Mouse (Mus musculus) myocyte (in vitro differentiated cells): Measurements from ENCODE around the gene Rnf225.

Experiments used
- E2F4 ChIP-seq: IDR thresholded peaks from one replicate; pipeline ENCODE4 v1.6.1; 2011; ENCODE audit warnings: mild to moderate bottlenecking, control low read depth, moderate library complexity; ENCODE audit not compliant: insufficient read depth
- MAX ChIP-seq: IDR thresholded peaks from one replicate; pipeline ENCODE4 v1.6.1; 2011; ENCODE audit warnings: low read depth, mild to moderate bottlenecking, control low read depth
- MYOG ChIP-seq, 3 experiments: IDR thresholded peaks; one replicate each; pipeline ENCODE4 v1.6.1; 2011; ENCODE audit warnings: control low read depth in 2 of 3, low read depth in 2 of 3, mild to moderate bottlenecking in 2 of 3; ENCODE audit not compliant: insufficient read length in 2 of 3, control insufficient read depth in 1 of 3, insufficient read depth in 1 of 3
- POLR2A ChIP-seq: IDR thresholded peaks from one replicate; pipeline ENCODE4 v1.6.1; 2011; ENCODE audit warnings: low read depth, mild to moderate bottlenecking, control low read depth, moderate library complexity; ENCODE audit not compliant: insufficient read length
- POLR2AphosphoS2 ChIP-seq: IDR thresholded peaks from one replicate; pipeline ENCODE4 v1.6.1; 2011; ENCODE audit warnings: low read depth, control low read depth; ENCODE audit not compliant: insufficient read length
- SRF ChIP-seq: IDR thresholded peaks from one replicate; pipeline ENCODE4 v1.6.1; 2011; ENCODE audit warnings: low read depth; ENCODE audit not compliant: control insufficient read depth, insufficient read length
- TCF12 ChIP-seq: IDR thresholded peaks from one replicate; pipeline ENCODE4 v1.6.1; 2011; ENCODE audit warnings: mild to moderate bottlenecking, control low read depth; ENCODE audit not compliant: poor library complexity, insufficient read depth, severe bottlenecking
- USF1 ChIP-seq: IDR thresholded peaks from one replicate; pipeline ENCODE4 v1.6.1; 2011; ENCODE audit warnings: low read depth, mild to moderate bottlenecking, control low read depth, moderate library complexity

GRCm38 (mm10) chr7:12980291-12980690, 53.1 kb downstream of the Rnf225 start:
- TF ChIP-seq POLR2A = no peak
- no peak for TF ChIP-seq USF1
- no peak for TF ChIP-seq MAX
- TF ChIP-seq E2F4 = no peak
- TF ChIP-seq MYOG (IDR thresholded peaks at IDR 0.05; ENCODE audit: control insufficient read depth in 1 of 3, insufficient read depth in 1 of 3, insufficient read length in 2 of 3, low read depth in 2 of 3) = no peak
- no peak for TF ChIP-seq SRF
- TF ChIP-seq POLR2AphosphoS2 = no peak
- TF ChIP-seq TCF12 = no peak
